Mouse (Mus musculus) midbrain, embryonic 11.5 days (tissue): ENCODE measurements at regions not wholly inside any gene's neighbourhood (a gene's known extent, or its start where the extent isn't known, plus 50 kb on each side); places are given as distances from the start of the nearest gene placed in this dataset.
A peak's percentile ranks its signal among the peaks of the same experiment; 100 is the strongest.

Experiments used
- ATAC-seq: fragments of 200-750 bp; cut with Nextera tagmentation; 2 replicates; pipeline ENCODE4 v1.8.0; 2017; ENCODE audit warnings: moderate TSS enrichment, moderate library complexity; ENCODE audit not compliant: low FRiP score
- DNase-seq: peaks from one replicate; pipeline ENCODE4 v3.0.0; 2015; ENCODE audit warnings: low spot score; ENCODE audit errors: missing footprints
- H3K27ac ChIP-seq: fragments of 300-500 bp; sonication (generic); 2 replicates; pipeline ENCODE4 v1.5.1; 2014; ENCODE audit warnings: low read depth, low read length
- H3K27me3 ChIP-seq: fragments of 300-500 bp; sonication (generic); 2 replicates; pipeline ENCODE4 v1.6.1; 2014; ENCODE audit warnings: mild to moderate bottlenecking, low read length, moderate library complexity, mixed read lengths; ENCODE audit not compliant: control insufficient read depth, insufficient read depth
- H3K36me3 ChIP-seq: fragments of 300-500 bp; sonication (generic); 2 replicates; pipeline ENCODE4 v1.6.1; 2014; ENCODE audit warnings: mild to moderate bottlenecking, low read length, moderate library complexity, mixed read lengths; ENCODE audit not compliant: control insufficient read depth, insufficient read depth
- H3K4me1 ChIP-seq: fragments of 300-500 bp; sonication (generic); 2 replicates; pipeline ENCODE4 v1.6.1; 2014; ENCODE audit warnings: low read length; ENCODE audit not compliant: control insufficient read depth, insufficient read depth
- H3K4me2 ChIP-seq: fragments of 300-500 bp; sonication (generic); 2 replicates; pipeline ENCODE4 v1.6.1; 2014; ENCODE audit warnings: mild to moderate bottlenecking, moderate library complexity
- H3K4me3 ChIP-seq: fragments of 300-500 bp; sonication (generic); 2 replicates; pipeline ENCODE4 v1.5.1; 2014; ENCODE audit warnings: low read depth, low read length
- H3K9ac ChIP-seq: fragments of 300-500 bp; sonication (generic); 2 replicates; pipeline ENCODE4 v1.6.1; 2014; ENCODE audit warnings: low read length
- H3K9me3 ChIP-seq: fragments of 300-500 bp; sonication (generic); 2 replicates; pipeline ENCODE4 v1.6.1; 2016; ENCODE audit warnings: low read length; ENCODE audit not compliant: control insufficient read depth
- WGBS: fragments of 180-500 bp; shearing (Covaris S2); extraction: QIAGEN DNeasy Blood & Tissue Kit; methylation state at CpG from one replicate; pipeline ENCODE4 v1.1.7; 2014; 5-methylcytosine and 5-hydroxymethylcytosine counted together

GRCm38 (mm10) chr3:41384410-41384809, 171.1 kb upstream of the Jade1 start:
- no peak overlapping the region for H3K9ac ChIP-seq
- peak; percentile 28 for DNase-seq
- no peak overlapping the region for H3K4me3 ChIP-seq
- H3K9me3 ChIP-seq, result no peaks in the 10 kb centered on the region
- 88% methylated on average over 10 of the region's 10 CpGs for WGBS
- no peak for ATAC-seq
- no peak overlapping the region for H3K4me2 ChIP-seq
- H3K36me3 ChIP-seq, result no peaks in the 10 kb centered on the region
- no peak overlapping the region for H3K27ac ChIP-seq
- H3K27me3 ChIP-seq, result no peaks in the 10 kb centered on the region
- no peaks in the 10 kb centered on the region for H3K4me1 ChIP-seq

GRCm38 (mm10) chr3:41378576-41378975, 177.0 kb upstream of the Jade1 start:
- DNase-seq (peak; percentile 66), ATAC-seq (no peak)
- H3K27ac ChIP-seq, result no peak overlapping the region
- no peaks in the 10 kb centered on the region for H3K4me1 ChIP-seq
- H3K36me3 ChIP-seq, result no peaks in the 10 kb centered on the region
- no peak overlapping the region for H3K9ac ChIP-seq
- no peak overlapping the region for H3K4me3 ChIP-seq
- no peaks in the 10 kb centered on the region for H3K27me3 ChIP-seq
- no peaks in the 10 kb centered on the region for H3K9me3 ChIP-seq
- no peak overlapping the region for H3K4me2 ChIP-seq
- 91% methylated on average over 5 of the region's 5 CpGs for WGBS

GRCm38 (mm10) chr3:41377826-41378406, 177.6 kb upstream of the Jade1 start:
- ATAC-seq, result no peak
- WGBS, result 90% methylated on average over 5 of the region's 5 CpGs
- peak; percentile 33 for DNase-seq
- no peaks in the 10 kb centered on the region for H3K27me3 ChIP-seq
- H3K9me3 ChIP-seq, result no peaks in the 10 kb centered on the region
- H3K27ac ChIP-seq, result no peak overlapping the region
- no peak overlapping the region for H3K4me3 ChIP-seq
- no peaks in the 10 kb centered on the region for H3K36me3 ChIP-seq
- no peak overlapping the region for H3K9ac ChIP-seq
- no peak overlapping the region for H3K4me2 ChIP-seq
- no peaks in the 10 kb centered on the region for H3K4me1 ChIP-seq

GRCm38 (mm10) chr3:41376848-41377582, 178.5 kb upstream of the Jade1 start:
- 53% methylated on average over 6 of the region's 6 CpGs for WGBS
- Histone ChIP-seq H3K36me3 (no peaks in the 10 kb centered on the region), H3K9me3 (no peaks in the 10 kb centered on the region), H3K4me2 (no peak overlapping the region), H3K4me3 (no peak overlapping the region), H3K27me3 (no peaks in the 10 kb centered on the region), H3K4me1 (no peaks in the 10 kb centered on the region), H3K27ac (no peak overlapping the region), H3K9ac (no peak overlapping the region)
- DNase-seq (peak; percentile 81), ATAC-seq (peak; percentile 72)

GRCm38 (mm10) chr3:41375230-41375930, 180.2 kb upstream of the Jade1 start:
- ATAC-seq (no peak), DNase-seq (peak; percentile 68)
- Histone ChIP-seq H3K4me3 (no peak overlapping the region), H3K27ac (no peak overlapping the region), H3K4me1 (no peaks in the 10 kb centered on the region), H3K27me3 (no peaks in the 10 kb centered on the region), H3K4me2 (no peak overlapping the region), H3K9ac (no peak overlapping the region), H3K9me3 (no peaks in the 10 kb centered on the region), H3K36me3 (no peaks in the 10 kb centered on the region)
- 84% methylated on average over 2 of the region's 2 CpGs for WGBS

- no peak overlapping the region for H3K9ac ChIP-seq
- H3K27ac ChIP-seq, result no peak overlapping the region
- H3K4me2 ChIP-seq, result no peak overlapping the region
- WGBS, result 81% methylated on average over 5 of the region's 5 CpGs
- H3K36me3 ChIP-seq, result no peaks in the 10 kb centered on the region
- no peak overlapping the region for H3K4me3 ChIP-seq
- H3K4me1 ChIP-seq, result no peaks in the 10 kb centered on the region
- ATAC-seq (no peak), DNase-seq (no peak)
- no peaks in the 10 kb centered on the region for H3K27me3 ChIP-seq
- H3K9me3 ChIP-seq, result no peaks in the 10 kb centered on the region
Measured at GRCm38 (mm10) chr3:41373198-41373597, 182.3 kb upstream of the Jade1 start.

GRCm38 (mm10) chr3:41368351-41369101, 187.0 kb upstream of the Jade1 start:
- no peak overlapping the region for H3K4me2 ChIP-seq
- DNase-seq (no peak), ATAC-seq (no peak)
- no peaks in the 10 kb centered on the region for H3K36me3 ChIP-seq
- no peak overlapping the region for H3K4me3 ChIP-seq
- no peaks in the 10 kb centered on the region for H3K9me3 ChIP-seq
- H3K27me3 ChIP-seq, result no peaks in the 10 kb centered on the region
- no peaks in the 10 kb centered on the region for H3K4me1 ChIP-seq
- no peak overlapping the region for H3K9ac ChIP-seq
- no peak overlapping the region for H3K27ac ChIP-seq
- 86% methylated on average over 7 of the region's 7 CpGs for WGBS

GRCm38 (mm10) chr3:41366764-41367163, 188.8 kb upstream of the Jade1 start:
- no peaks in the 10 kb centered on the region for H3K27me3 ChIP-seq
- no peaks in the 10 kb centered on the region for H3K9me3 ChIP-seq
- H3K27ac ChIP-seq, result no peak overlapping the region
- 86% methylated on average over 4 of the region's 4 CpGs for WGBS
- ATAC-seq, result no peak
- no peak overlapping the region for H3K9ac ChIP-seq
- no peaks in the 10 kb centered on the region for H3K36me3 ChIP-seq
- H3K4me3 ChIP-seq, result no peak overlapping the region
- no peak overlapping the region for H3K4me2 ChIP-seq
- DNase-seq, result no peak
- no peaks in the 10 kb centered on the region for H3K4me1 ChIP-seq

GRCm38 (mm10) chr3:41366264-41366663, 189.3 kb upstream of the Jade1 start:
- Histone ChIP-seq H3K9ac (no peak overlapping the region), H3K27me3 (no peaks in the 10 kb centered on the region), H3K4me2 (no peak overlapping the region), H3K9me3 (no peaks in the 10 kb centered on the region), H3K4me3 (no peak overlapping the region), H3K36me3 (no peaks in the 10 kb centered on the region), H3K4me1 (no peaks in the 10 kb centered on the region), H3K27ac (no peak overlapping the region)
- ATAC-seq, result no peak
- DNase-seq, result no peak
- WGBS, result 63% methylated on average over 9 of the region's 9 CpGs
